Mouse (Mus musculus) megakaryocyte progenitor cell, adult 5-6 weeks (primary cell): Measurements from ENCODE around the gene Shox2. TPM values are rescaled to one million over a fixed set of nuclear protein-coding genes. Genes with fewer than 3 reads are reported as not detected.

Experiments used
- ATAC-seq: replicated peaks from 2 replicates; pipeline ENCODE4 v1.8.0; 2016; ENCODE audit warnings: mild to moderate bottlenecking, moderate TSS enrichment, inconsistent platforms; ENCODE audit not compliant: poor library complexity
- total RNA-seq, 2 experiments: library from RNA; stranded (forward) in 1 of 2; stranded (reverse) in 1 of 2; fragments of 157-497, 149-512 nt in 1 of 2; fragments of 200-1000 nt in 1 of 2; gene quantifications; 2 replicates each; pipeline versions ENCODE4 v1.2.3 to v1.2.4; 2015 to 2017

Shox2 gene
- total RNA-seq, 2 experiments from 2014 or later: not detected

GRCm38 (mm10) chr3:66967508-66967907 is 14.1 kb downstream of the Shox2 start:
- no peak for ATAC-seq

GRCm38 (mm10) chr3:66964884-66965283 is 16.7 kb downstream of the Shox2 start:
- ATAC-seq: no peak

GRCm38 (mm10) chr3:66959972-66960371 is 21.6 kb downstream of the Shox2 start:
- ATAC-seq: peak; percentile 57

GRCm38 (mm10) chr3:66955126-66955525 is 26.4 kb downstream of the Shox2 start:
- no peak for ATAC-seq

GRCm38 (mm10) chr3:66939675-66940074 is 41.9 kb downstream of the Shox2 start:
- ATAC-seq: no peak

GRCm38 (mm10) chr3:66922436-66922835 is 59.1 kb downstream of the Shox2 start:
- ATAC-seq: no peak

Other genes with a start within 250 kb of the Shox2 start
- gene Rsrc1, start 381 bp downstream of the Shox2 start, total RNA-seq (2015): 36.6 and 37.4 TPM in 2 replicates
- gene Rsrc1, start 381 bp downstream of the Shox2 start, total RNA-seq (2017): 40.4 and 57.6 TPM in 2 replicates